Mouse (Mus musculus): ENCODE results near the gene Chst3.

- TF ChIP-seq CTCF (conservative IDR thresholded peaks at IDR 0.05 in 1 of 2, IDR thresholded peaks at IDR 0.05 in 1 of 2; ENCODE audit: low read depth in 2 of 2, low read length in 2 of 2) (no peak), MAX (IDR thresholded peaks at IDR 0.05; ENCODE audit: low read length) (no peak)
Measured at GRCm38 (mm10) chr10:60210468-60210867, 8.6 kb downstream of the Chst3 start.
